Mouse (Mus musculus): ENCODE data around the gene Slc30a4.
A peak's percentile ranks its signal among the peaks of the same experiment; 100 is the strongest.

Gene Slc30a4

GRCm38 (mm10) chr2:122702181-122703036, at the start of gene Slc30a4:
Gene Slc30a4 (minus strand): TSS chr2:122702663.
- DNase-seq (ENCODE audit: low read depth, low spot score), result peak; percentile 82

DNA sequence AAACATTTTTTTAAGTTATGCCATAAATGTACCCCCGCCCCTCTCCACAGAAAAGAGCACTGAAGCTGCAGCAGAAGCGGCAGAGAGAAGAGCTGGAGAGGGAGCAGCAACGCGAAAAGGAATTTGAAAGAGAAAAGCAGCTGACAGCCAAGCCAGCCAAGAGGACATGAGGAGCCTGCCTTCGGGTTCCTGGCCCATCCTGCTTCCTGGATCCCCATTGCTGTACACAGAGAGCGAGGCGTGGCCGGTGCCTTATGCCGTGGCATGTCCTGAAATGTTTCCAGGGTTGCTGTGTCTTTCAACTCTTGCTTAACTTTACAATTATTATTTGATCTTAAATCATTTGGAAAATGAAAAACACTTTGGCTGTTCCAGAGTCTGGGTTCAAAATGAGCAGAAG, 44.0 kb upstream of the Slc30a4 start:
- DNase-seq (ENCODE audit: low read depth, low spot score), result peak; percentile 16

- no peak for DNase-seq (ENCODE audit: low read depth, low spot score)
Observed at GRCm38 (mm10) chr2:122739023-122739422, 36.6 kb upstream of the Slc30a4 start.

GRCm38 (mm10) chr2:122737894-122738830, 35.7 kb upstream of the Slc30a4 start, which contains the start of gene Bloc1s6:
Gene Bloc1s6 (plus strand): TSS chr2:122738503.
- DNase-seq (ENCODE audit: low read depth, low spot score), result peak; percentile 92

GRCm38 (mm10) chr2:122731456-122731855, 29.0 kb upstream of the Slc30a4 start:
- DNase-seq (ENCODE audit: low read depth, low spot score), result no peak

- peak; percentile 60 for DNase-seq (ENCODE audit: low read depth, low spot score)
Observed at GRCm38 (mm10) chr2:122725604-122726003, 23.1 kb upstream of the Slc30a4 start.

DNA sequence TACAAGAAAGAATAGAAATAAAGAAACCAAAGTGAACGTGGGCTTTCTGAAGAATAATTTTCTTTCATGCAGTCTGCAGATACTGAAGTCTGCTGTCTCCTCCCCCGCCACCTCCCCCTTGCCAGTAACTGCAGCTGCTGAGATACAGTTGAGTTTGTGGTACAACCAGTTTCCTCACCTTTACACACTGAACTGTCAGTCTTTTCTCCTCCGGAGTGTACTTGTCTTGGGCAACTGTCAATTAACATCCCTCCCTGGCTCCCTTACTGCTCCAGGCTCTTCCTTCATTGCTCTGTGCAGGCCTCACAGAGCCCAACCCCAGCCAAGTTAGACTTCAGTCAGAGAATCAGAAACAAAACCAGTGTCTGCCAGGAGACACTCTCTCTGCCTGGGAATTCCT, 18.1 kb upstream of the Slc30a4 start:
- no peak for DNase-seq (ENCODE audit: low read depth, low spot score)

- DNase-seq (ENCODE audit: low read depth, low spot score), result no peak
Observed at GRCm38 (mm10) chr2:122719232-122719631, 16.8 kb upstream of the Slc30a4 start.

- DNase-seq (ENCODE audit: low read depth, low spot score), result no peak
Observed at GRCm38 (mm10) chr2:122716301-122716842, 13.9 kb upstream of the Slc30a4 start.

GRCm38 (mm10) chr2:122715148-122715692, 12.8 kb upstream of the Slc30a4 start:
- DNase-seq (ENCODE audit: low read depth, low spot score), result no peak

- no peak for DNase-seq (ENCODE audit: low read depth, low spot score)
Observed at GRCm38 (mm10) chr2:122712848-122713247, 10.4 kb upstream of the Slc30a4 start.

- DNase-seq (ENCODE audit: low read depth, low spot score), result no peak
Observed at GRCm38 (mm10) chr2:122711911-122712310, 9.4 kb upstream of the Slc30a4 start.

GRCm38 (mm10) chr2:122709156-122709555, 6.7 kb upstream of the Slc30a4 start:
- no peak for DNase-seq (ENCODE audit: low read depth, low spot score)

GRCm38 (mm10) chr2:122708080-122708479, 5.6 kb upstream of the Slc30a4 start:
- DNase-seq (ENCODE audit: low read depth, low spot score), result no peak

DNA sequence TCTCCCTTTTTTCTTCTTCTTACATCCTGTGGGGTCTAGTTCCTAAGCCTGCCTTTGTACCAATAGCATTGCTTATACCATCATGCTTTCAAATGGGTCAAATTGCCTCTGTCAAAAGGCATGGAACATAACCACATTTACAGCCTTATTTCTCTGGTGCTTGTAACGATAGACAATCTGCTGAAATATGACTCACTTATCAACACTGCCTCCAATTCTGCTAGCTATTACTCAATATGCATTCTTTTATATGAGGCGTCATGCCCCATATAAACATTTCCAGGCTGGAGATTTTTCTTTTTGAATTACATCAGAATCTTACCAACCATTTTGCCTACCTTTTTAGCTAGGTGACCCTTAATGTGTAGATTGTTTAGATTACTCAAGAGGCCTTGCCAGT, 2.1 kb upstream of the Slc30a4 start:
- no peak for DNase-seq (ENCODE audit: low read depth, low spot score)

DNA sequence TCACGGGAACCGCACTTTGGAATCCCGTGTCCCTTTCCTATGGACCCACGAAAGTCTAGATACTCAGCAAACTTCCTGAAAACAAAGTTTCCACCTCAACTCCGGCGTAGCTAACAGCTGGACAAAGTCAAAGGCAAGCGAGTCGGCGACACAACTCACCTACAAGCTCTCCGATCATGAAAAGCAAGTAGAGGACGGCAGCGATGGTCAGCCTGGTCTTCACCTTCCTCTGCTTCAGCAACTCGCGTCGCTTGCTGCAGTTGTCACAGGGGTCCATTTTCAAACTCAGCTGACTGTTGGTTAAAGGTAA, 637 bp downstream of the Slc30a4 start:
- DNase-seq (ENCODE audit: low read depth, low spot score), result no peak

DNA sequence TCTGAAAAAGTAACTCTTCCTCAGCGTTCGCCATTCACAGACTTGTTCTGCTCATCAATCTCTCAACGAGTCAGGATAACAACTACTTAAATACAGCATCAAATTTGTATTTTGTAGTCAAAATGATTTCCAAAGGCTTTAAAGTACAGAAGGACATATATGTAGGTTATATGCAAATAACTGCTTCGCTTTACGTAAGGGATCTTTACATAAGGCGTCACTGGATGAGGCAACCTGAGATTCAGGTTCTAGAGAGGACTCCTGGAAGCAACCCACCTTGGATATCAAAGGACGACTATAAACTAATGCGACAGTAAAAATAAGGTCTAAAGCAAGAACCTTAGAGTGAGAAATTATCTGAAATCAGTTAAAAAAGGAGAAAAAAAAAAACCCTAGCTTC, 1.5 kb downstream of the Slc30a4 start:
- no peak for DNase-seq (ENCODE audit: low read depth, low spot score)

DNA sequence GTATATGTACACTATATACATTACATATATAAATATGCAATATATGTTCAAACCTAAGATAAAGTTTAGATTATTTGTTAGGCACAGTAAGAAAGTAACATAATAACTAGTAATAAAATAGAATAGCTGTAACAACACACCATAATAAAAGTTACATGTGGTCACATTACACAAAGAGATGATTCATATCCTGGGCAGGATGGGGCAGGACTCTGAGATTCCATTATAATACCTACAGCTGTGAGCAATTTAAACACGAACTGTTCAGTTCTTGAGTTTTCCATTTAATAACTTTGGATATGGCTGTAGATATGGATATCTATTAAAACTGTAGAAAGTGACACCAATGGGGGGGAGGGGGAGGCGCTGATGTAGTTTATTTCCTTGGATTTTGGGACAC, 4.9 kb downstream of the Slc30a4 start:
- no peak for DNase-seq (ENCODE audit: low read depth, low spot score)

DNA sequence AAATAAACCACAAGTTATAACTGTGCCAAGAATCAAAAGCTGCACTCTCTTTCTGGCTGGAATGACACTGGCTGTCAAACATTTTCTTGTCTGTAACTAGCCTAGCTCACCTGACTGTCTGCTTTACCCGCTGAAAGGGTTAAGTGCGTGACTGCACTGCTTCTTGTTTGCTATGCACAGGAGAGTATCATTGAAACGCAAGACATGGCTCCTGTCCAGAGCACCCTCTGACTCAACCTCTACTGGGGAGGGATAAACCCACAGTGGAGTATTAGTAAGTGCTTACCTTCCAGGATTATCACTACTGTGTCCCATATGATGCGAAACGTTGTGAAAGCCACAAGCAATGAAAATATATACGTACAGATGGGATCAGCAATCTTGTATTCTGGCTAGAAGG, 15.8 kb downstream of the Slc30a4 start:
- no peak for DNase-seq (ENCODE audit: low read depth, low spot score)

DNA sequence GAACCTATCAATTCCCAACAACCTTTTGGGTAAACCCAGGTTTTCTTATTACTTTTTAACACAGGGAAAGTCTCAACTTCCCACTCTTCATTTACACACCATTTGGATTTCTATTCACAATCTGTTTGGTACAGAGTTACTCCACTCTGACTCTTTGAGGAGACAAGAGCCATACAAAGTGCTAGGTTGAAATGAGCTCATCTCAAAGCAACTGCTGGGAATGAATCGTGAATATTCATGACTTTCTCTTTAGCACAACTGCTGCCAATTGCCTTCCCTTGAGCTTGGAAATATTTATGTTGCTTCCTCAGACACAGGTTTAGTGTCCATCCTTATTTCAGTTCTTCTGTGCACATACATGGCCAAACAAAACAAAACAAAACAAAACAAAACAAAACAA, 18.8 kb downstream of the Slc30a4 start:
- no peak for DNase-seq (ENCODE audit: low read depth, low spot score)

GRCm38 (mm10) chr2:122682520-122682919, 19.9 kb downstream of the Slc30a4 start:
- DNase-seq (ENCODE audit: low read depth, low spot score), result no peak
